Mouse (Mus musculus): Measurements from ENCODE around the gene Atp5h.

The Atp5h gene

DNA sequence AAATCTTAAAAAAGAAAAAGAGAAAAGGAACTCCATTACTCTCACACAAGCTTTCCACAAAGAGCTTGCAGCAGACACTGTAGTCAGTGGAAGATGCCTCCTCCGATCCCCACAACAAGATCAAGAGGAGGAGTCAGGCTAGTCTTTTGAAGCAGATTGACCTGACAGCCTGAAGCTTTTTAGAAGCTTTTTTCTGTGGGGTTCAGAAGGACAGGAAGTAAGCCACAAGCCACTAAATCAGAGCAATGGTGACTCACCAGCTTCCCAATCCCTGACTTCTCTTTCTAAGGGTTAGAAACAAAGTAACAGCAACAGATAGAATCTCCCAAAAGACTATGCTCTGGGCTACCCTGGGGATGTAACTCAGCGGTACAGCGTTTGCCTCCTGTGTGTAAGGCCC, 19.6 kb upstream of the Atp5h start:
- no peak for DNase-seq (ENCODE audit: extremely low spot score, low read depth, low spot score)

DNA sequence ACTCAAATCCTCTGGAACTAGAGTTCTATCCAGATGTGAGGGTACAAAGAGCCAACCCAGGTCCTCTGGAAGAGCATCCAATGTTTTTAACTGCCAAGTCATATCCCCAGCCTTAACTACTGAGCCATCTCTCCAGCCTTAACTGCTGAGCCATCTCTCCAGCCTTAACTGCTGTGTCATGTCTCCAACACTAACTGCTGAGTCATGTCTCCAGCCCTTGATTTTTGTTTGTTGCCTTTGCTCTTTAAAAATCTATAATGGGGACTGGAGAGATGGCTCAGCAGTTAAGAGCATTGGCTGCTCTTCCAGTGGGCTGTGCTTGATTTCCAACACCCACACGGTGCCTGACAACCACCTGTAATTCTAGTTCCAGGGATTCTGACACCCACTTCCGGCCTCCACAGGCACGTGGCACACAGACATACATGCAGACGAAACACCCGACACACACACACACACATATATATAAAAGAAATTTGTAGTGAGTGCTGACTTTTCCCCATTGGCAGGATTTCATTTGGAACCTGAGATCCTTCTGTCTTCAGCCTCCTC, 17.9 kb upstream of the Atp5h start:
- DNase-seq (ENCODE audit: extremely low spot score, low read depth, low spot score), result no peak

DNA sequence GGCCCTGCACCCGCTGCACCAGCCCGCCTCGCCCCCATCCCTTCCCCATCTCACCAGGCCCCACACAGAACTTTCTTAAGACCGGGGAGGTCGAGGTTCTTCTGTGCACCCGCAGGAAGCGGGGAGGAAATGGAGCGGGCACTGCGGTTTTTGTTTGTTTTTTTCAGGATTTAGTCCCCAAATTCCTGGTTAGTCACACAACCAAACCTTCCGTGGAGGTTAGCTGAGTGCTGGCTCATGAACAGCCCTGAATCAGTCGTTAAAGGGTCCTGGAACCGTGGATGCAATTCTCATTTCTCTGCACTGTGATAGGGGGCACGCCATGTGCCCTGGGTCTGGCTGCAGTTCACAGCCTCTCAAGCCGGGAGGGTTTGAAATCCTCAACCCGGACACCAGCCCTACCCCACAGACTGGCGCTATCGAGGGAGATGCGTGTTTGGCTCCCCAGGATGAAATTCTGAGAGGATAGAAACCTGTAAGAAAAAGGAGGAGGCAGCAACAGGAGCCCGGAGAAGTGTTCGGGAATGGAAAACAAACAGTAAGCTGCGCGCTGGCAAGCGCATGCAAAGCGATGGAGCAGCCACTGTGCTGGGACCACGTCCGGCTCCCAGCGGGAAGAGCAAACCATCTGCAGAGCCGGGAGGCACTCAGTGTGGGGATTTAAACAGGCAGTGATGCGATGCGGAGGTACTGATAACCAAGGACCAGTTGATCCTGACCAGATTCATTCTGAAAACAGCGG, 16.0 kb upstream of the Atp5h start:
- no peak for DNase-seq (ENCODE audit: extremely low spot score, low read depth, low spot score)

DNA sequence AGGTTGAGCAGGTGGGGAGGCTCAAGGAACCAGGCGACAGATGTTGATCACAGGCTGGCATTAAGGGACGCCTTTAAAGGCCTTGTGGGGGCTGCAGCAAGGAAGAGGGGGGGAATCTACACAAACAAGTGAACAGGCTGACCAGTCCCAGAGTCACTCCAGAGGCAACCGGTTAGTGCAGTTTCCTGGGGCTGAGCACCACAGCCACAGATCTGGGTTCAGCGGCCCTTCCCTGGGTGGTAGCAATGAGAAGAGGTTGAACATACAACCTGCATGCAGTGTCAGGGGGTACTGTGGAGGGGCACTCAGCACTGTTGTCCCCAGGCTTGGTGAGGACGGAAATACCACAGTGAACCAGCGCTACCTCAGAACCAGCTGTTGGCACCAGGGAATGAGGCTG, 13.6 kb upstream of the Atp5h start:
- DNase-seq (ENCODE audit: extremely low spot score, low read depth, low spot score), result no peak

DNA sequence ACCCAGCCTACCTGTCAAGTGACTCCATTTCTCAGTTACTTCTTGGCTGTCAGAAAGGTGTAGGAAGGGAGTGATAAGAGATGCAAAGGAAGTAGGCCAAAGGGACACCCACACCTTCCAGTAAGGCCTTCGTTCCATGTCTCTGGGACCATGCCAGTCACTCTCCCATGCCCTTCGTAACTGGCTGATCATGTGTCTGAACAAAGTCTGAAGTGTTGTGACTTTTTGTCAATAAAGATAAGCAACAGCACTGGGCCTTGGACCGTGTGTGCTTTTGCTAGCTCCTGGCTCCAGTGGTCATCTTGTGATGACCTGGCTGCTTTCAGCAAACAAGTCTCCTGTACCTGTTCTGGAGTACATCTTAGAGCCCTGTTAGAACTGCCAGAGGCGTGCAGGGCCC, 13.1 kb upstream of the Atp5h start:
- DNase-seq (ENCODE audit: extremely low spot score, low read depth, low spot score), result no peak

DNA sequence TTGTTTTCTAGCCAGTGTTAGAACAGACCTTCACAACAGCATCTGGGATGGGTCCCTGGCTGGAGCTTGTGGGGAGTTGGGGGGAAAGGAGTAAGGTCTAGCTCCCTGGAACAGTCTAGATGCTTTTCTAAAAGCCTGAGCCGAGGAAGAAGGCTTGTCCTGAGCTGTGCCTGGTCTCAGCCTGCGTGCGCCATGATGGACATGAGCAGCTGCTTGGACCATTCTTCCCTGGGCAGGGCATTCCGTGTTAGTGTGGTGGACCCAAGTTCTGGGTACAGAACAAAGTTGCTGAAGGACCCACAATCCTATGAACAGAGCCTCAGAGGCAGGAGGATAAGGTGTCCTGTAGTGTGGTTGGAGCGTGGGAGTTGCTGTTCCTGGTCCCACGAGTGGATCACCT, 10.8 kb upstream of the Atp5h start:
- DNase-seq (ENCODE audit: extremely low spot score, low read depth, low spot score), result no peak

DNA sequence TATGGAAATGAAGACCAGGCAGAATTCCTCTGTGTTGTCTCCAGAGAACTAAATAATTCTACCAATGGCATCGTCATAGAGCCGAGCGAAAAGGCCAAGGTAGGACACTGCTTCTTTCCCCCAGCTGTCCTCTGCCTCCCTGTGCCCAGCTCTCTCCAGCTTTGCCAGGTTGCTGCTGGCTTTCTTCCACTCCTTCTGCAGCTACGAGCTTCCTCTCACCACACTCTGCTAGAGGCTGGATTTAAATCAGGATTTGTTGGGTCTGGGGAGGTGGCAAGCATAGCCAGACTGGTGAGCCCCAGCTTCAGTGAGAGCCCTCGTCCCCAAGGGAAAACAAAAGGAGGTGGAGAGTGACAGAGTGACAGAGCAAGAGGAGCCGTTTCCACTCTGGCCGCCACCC, 9.5 kb upstream of the Atp5h start:
- no peak for DNase-seq (ENCODE audit: extremely low spot score, low read depth, low spot score)

DNA sequence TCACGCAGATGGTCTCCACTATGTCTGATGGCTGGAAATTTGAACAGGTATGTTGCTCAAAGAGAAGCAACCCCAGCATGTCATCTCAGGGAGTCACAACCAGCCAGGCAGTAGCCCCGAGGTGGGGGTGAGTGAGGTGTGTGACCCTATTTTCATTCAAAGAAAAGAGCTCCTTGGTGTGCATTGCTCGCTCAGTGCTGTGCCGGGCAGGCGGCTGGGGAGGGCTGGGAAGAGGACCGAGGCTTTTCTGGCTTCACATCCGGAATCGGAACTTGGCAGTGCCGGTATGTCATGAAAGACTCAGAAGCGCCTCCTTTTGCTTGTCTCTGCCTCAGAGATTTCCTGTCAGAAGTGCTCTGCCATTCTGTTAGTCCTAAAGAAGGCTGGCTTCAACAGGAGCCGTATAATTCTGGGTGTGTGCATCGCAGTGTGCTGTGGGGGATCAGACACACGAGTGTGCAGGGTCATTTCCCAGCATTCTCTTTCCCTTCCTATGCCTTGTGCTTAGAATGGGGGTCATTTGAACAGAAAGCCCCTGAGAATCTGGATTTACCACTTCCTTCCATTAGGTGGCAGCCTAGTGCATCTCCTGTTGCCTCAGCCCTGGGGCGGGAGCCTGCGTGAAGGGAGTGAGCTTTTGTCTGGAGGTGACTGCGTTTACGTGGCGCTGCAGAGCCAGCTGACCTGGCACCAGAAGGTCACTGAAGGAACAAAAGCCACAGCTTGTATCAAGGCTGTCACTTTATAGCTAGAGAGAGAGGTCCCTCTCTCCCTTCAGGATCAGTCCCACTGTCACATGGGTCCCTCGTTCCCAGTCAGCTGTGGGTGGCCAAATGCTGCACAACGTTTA, 7.9 kb upstream of the Atp5h start:
- DNase-seq (ENCODE audit: extremely low spot score, low read depth, low spot score), result peak; percentile 89

DNA sequence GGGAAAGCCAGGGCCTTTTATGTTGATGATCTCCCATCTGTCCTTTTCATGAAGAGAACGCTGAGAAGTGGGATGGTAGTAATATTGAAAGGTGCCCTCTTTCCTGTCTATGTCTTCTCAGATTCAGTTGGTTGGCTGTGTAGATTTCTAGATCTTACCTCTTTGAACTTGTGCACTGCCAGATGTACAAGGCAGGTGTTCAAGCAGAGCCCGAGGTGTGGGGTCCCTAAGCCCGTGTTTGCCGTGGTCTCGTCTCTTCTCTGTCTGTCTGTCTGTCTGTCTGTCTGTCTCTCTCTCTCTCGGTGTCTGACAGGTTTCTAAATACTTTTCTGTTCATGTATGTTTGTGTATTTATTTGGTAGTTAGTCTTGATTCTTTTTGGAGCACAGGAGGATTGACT, 5.9 kb upstream of the Atp5h start:
- DNase-seq (ENCODE audit: extremely low spot score, low read depth, low spot score), result no peak

DNA sequence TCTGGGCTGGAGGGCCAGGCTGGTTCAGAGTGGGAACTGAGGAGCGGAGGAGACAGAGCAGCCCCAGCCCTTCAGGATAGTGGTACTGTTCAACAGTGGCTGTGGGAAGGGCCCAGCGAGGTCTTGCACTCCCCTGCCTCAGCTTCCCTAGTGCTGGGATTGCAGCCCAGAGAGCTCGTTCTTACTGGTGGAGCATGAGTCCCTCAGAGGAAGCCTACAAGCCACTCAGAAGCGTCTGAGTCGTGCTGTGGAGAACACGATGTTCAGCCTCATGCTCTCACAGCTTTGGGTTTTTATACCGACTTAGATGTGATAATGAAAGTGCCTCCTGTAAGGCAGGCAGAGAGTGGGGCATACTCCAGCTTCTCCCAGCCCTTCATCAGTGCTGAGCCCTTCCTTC, 4.9 kb upstream of the Atp5h start:
- DNase-seq (ENCODE audit: extremely low spot score, low read depth, low spot score), result no peak

DNA sequence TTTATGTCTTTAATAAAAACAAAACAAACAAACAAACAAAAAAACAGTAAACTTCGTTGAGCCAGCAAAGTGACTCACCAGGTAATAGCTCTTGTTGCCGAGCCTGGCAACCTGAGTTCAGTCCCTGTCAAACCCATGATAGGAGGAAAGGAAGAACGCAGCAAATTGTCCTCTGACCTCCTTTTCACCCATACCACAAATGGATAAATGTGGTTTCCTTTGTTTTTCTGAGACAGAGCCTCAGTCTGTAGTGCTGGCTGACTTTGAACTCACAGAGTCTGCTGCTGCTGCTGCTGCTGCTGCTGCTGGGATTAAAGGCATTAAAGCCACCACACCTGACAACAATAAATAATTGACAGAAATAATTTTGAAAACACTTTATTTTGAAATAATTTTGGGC, 3.3 kb upstream of the Atp5h start:
- no peak for DNase-seq (ENCODE audit: extremely low spot score, low read depth, low spot score)

DNA sequence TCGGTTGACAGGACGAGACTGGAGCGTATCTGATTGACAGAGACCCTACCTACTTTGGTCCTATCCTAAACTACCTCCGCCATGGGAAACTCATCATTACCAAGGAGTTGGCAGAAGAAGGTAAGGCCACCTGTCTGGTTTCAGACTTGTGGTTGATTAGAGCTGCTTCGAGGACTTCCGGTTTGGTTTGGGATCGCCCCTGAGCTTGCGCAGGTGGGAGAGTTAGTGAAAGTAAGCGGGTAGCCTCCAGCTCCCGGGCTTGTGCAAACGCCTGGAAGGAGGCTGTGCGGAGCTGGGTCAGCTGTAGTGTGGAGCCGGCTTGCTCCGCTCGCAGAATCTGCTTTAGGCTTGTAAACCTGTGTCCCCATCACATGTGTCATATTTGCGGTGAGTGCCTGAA, 2.2 kb upstream of the Atp5h start:
- DNase-seq (ENCODE audit: extremely low spot score, low read depth, low spot score), result no peak

DNA sequence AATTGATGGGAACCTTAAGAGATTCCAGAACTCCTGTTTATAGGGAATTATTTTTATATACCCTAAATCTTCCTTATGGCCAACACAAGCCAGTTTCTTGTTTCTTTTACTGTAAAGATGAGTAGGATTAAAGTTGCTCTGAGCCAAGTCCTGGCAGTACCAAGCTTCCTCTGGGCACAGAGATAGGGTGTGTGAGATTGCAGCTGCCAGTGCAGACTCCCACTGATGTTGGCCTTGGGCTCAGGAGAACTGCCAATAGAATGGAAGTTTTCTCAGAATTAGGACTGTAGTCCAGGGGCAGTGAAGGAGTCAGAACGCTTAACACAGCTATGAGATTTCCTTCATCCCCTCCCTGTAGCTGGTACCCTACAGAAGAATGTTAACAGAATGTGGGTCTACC, 1.6 kb upstream of the Atp5h start:
- DNase-seq (ENCODE audit: extremely low spot score, low read depth, low spot score), result no peak

DNA sequence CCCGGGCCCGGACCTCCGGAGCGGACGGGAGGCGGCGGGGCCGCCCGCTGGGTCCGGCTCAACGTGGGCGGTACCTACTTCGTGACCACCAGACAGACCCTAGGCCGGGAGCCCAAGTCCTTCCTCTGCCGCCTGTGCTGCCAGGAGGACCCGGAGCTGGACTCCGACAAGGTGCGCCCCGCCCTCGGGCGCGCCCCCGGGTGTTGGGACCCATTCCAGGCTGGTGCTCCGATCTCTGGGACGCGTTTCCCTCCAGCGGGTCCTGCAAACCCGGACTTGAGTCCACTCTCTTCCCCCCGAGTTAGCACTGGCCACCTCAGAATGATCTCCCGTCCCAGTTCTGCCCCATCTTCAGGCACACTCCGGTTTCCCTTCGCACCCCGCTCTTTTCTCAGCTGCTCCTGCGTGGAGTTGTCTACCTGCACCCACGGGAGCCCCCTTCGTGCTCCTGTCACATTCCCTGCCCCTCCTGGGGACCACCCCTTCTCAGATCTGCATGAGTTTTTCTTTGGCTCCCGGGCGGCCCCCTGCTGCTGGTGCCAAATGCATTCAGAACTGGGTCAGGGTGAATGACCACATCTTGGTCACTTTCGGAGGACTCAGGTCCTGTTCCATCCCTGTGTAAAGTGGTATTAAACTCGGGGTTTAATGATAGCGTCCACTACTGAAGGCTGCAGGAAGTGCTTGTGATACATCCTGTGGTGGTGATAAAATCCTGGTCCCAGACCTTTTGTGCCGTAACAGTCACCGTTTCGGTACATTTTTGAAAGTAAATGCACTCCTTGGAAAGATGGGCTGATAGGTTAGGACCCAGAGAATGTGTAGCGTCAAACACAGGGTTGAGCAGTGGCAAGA, 801 bp upstream of the Atp5h start:
- no peak for DNase-seq (ENCODE audit: extremely low spot score, low read depth, low spot score)

DNA sequence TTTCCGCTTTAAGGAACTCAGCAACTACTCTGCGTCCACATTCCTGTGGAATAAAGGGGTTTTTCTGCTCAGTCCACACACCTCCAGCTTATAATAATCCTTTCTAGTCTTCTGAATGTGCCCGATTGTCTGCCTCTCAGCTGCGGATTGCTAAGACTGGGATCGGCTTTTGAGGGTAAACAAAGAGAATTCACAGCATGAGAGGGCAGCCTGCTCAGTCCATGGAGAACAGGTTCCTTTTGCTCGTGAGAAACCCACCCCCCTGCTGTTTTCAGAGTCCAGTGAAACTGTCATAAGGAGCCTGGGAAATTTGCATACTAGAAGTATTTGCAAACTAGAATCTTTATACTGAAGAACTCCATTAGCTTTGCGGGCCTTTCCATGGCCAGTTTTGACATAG, 10.2 kb downstream of the Atp5h start:
- no peak for DNase-seq (ENCODE audit: extremely low spot score, low read depth, low spot score)

DNA sequence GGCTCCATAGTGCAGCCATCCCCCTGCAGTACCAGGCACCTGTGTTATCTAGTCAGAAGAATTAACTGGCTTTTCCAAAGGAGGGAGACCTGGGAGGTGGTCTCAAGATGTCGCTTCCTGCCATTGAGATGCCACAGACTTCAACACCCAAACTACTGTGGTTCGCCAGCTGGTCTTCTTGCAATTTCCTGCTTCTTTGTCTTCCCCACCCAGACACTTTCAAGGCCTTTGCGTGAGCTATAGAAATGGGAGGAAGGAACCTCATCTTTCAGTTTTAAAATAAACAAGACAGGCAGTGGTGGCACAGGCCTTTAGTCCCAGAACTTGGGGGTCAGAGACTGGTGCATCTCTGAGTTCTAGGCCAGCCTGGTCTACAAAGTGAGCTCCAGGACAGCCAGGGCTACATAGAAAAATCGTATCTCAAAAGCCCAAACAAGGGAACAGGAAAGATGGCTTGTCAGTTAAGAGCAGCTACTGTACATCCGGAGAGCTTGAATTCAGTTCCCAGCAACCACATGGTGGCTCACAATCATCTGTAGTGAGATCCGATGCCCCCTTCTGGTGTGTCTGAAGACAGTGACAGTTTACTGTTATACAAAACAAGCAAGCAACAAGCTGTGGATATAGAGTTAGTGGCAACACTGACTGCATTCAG, 11.4 kb downstream of the Atp5h start:
- no peak for DNase-seq (ENCODE audit: extremely low spot score, low read depth, low spot score)

DNA sequence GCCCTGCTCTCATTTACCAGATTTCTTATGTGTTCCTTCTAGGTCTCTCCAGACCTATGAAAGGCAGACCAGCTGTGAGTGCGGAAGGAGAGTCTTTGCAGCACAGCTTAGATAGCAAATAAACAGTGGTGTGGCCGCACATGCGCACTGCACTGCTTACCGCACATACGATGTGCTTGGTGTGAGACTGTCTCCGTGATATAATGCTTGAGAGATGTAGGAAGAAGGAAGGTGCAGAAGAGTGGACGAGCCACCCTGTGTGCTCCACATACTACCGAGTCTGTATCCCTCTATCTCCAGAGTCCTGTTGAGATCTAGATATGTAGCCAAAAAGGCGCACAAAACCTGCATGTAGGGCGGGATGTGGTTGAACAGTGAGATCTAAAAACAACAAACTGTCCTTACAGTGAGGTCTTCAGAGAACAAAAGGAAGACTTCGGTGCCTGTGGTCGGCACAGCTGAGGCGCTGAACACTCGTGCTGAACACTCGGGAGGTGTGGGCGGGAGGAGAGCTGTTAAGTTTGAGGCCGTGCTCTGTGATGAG, 12.8 kb downstream of the Atp5h start:
- no peak for DNase-seq (ENCODE audit: extremely low spot score, low read depth, low spot score)

DNA sequence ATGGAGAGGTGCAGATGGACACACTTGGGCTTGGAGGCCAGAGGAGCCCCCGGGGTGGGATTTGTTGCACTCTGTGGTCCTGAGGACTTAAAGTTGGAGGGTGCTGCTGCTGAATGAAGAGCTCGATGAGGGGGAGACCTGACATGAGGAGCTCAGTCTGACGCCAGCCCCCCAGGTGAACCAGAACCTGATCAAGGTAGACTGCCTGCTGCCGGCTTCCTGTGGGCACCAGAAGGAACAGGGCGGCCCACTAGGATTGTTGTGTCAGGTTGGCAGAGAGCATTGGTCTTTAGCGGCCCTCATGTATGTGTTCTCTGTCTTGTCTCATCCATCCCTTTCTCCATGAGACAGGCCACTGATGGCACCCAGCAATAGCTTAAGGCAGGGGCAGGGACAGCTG, 14.0 kb downstream of the Atp5h start:
- no peak for DNase-seq (ENCODE audit: extremely low spot score, low read depth, low spot score)

DNA sequence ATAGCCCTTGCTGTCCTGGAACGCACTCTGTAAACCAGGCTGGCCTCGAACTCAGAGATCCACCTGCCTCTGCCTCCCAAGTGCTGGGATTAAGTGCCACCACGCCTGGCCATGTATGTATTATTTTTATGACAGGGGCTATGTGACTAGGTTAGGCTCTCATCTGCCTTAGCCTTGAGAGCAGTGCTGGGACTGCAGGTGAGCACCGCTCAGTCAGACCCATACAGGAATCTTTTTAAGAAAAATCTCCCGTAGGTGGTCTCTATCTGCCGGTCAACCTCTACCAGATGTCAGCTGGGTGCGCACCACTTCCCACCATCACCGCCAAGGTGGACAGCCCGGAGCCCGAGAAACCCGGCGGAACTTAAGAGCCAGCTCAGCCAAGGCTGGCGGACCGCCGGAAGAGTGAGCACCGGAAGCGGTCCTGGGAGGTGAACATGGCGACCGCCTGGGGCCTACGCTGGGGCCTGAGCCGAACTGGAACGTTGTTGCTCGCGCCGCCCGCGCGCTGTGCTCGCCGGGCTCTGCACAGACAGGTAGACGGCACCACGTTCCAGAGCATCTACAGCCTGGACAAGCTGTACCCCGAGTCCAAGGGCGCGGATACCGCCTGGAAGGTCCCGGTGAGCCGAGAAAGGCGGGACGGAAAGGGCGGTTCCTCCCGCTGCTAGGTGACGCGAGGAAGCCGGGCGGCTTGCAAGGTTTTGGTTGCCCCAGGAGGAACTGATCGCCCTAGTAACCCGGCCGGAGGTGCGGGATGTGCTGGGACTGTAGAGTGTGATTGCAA, 16.2 kb downstream of the Atp5h start, which contains the start of gene Mrpl58:
TSS of gene Mrpl58 (plus strand) at position 415 of the 787 bp plus-strand sequence.
- no peak for DNase-seq (ENCODE audit: extremely low spot score, low read depth, low spot score)

Data from hindlimb bud, embryonic 11.5 days (tissue).